ENCODE assay signal across 7 mouse cellular contexts in the genomic region with DNA sequence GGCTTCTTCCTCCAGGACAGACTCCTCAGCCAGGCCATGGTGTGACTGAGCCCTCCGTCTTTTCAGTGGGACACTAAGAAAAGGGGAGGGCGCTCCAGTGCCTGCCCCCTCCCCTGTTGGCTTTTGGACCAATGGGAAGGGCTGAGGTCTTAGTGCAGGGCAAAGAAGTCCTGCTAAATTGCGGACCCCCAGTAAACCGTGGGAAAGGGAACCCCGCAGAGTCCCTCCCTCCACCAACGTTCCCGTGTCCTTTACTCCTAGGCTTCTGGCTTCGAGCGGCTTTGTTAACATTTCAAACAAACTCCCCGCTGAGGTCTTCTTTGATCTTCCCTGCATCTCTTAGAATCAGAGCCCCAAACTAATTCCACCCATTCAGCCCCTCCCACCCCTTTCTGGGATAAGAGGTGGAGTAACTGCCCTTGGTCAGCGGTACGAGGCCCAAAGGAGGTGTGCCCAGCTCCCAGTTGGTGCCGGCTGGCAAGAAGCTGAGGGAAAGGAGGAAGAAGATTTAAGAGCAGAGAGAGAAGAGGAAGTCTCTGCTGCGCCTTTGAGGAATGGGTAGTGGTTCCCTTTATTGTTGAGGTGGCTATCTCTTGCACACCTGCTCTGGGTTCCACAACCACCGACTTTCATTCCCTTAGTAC. TPM values are rescaled to one million over a fixed set of nuclear protein-coding genes. Genes with fewer than 3 reads are reported as not detected.
A peak's percentile ranks its signal among the peaks of the same experiment; 100 is the strongest.
DNase-seq lines count a peak whose midpoint lies in the region; ATAC-seq and TF ChIP-seq lines count a peak whose summit lies in the region.

No protein-coding gene starts in this region.

- TF ChIP-seq POLR2A in kidney, adult 2 months (IDR thresholded peaks at IDR 0.05; ENCODE audit: low read depth, low read length): no peak

- peak; percentile 24; the same call in 1 of the 2 replicates for ATAC-seq in megakaryocyte-erythroid progenitor cell, adult 5-6 weeks (replicated peaks; ENCODE audit: low FRiP score, low TSS enrichment, poor library complexity, severe bottlenecking)

- DNase-seq in R1 (ENCODE audit: low read depth, low spot score): peak; percentile 75
- peak; percentile 71 for DNase-seq in embryo, embryonic 11 days
- peak; percentile 76 for DNase-seq in kidney, adult 2 months
- no peak for DNase-seq in layer of hippocampus, adult 18-20 months (ENCODE audit: low spot score in 2 of 2)
- DNase-seq in left cerebral cortex, postnatal 4 days: no peak
- DNase-seq in thymus, postnatal 4 days: no peak

- peaks cover 25% of the 10 kb centered on the region for H3K4me1 ChIP-seq in kidney, adult 2 months (ENCODE audit: control insufficient read depth, insufficient read depth, low read length)

- H3K27ac ChIP-seq in kidney, adult 2 months (ENCODE audit: insufficient read depth, low read depth, low read length): peak overlapping the region; percentile 94

- no peak for TF ChIP-seq CTCF in kidney, adult 2 months (conservative IDR thresholded peaks at IDR 0.05; ENCODE audit: insufficient read depth, insufficient read length, low read depth, low read length)

- no peaks in the 10 kb centered on the region for H3K36me3 ChIP-seq in kidney, adult 2 months (ENCODE audit: control insufficient read depth, insufficient read depth, low read length)

- no peak overlapping the region for H3K4me3 ChIP-seq in kidney, adult 2 months (ENCODE audit: insufficient read depth, low read depth, low read length)

- H3K27me3 ChIP-seq in kidney, adult 2 months (replicated peaks; ENCODE audit: control insufficient read depth, insufficient read depth, low read length): no peaks in the 10 kb centered on the region

- WGBS in kidney, adult 2 months: 30% methylated on average over 15 of the region's 15 CpGs

- intact Hi-C loops in left cerebral cortex, postnatal 4 days (cut with DNase I): no loop called here

RNA-seq across cellular contexts. Expression of gene C77080, which starts 9.6 kb away (rescaled TPM):
- 39.3 and 45.5 TPM in 2 replicates for polyA plus RNA-seq in kidney, adult 2 months (2012; rRNA removed)
- total RNA-seq in megakaryocyte-erythroid progenitor cell, adult 5-6 weeks (2014; fragmentation: Nextera tagmentation): 0.20 and 0.45 TPM in 2 replicates
- 0.11 TPM in 1 of 2 replicates, not detected in the other for total RNA-seq in megakaryocyte-erythroid progenitor cell, adult 5-6 weeks (2017)
- total RNA-seq in layer of hippocampus, adult 18-20 months (2021): 1 to 10 TPM; 6.4 to 7.5 TPM
- total RNA-seq in left cerebral cortex, postnatal 4 days (2021): 10 to 100 TPM in 1 of 2 experiments, 1 to 10 TPM in 1; 9.7 to 11.7 TPM

RNA-seq across cellular contexts. Expression of gene Sync, which starts 35.8 kb away (rescaled TPM):
- 0.46 and 0.69 TPM in 2 replicates for polyA plus RNA-seq in kidney, adult 2 months (2012; rRNA removed)
- total RNA-seq in megakaryocyte-erythroid progenitor cell, adult 5-6 weeks (2014; fragmentation: Nextera tagmentation): not detected in 2 replicates
- total RNA-seq in megakaryocyte-erythroid progenitor cell, adult 5-6 weeks (2017): not detected in 2 replicates
- under 1 TPM; 0.99 TPM for total RNA-seq in layer of hippocampus, adult 18-20 months (2021)
- 1 to 10 TPM in 1 of 2 experiments, under 1 TPM in 1; 0.58 to 1.6 TPM for total RNA-seq in left cerebral cortex, postnatal 4 days (2021)

Comparison
In these comparisons a context has a peak if more than half of its experiments do, and no peak if none do; other contexts are left out.
1. DNase-seq: peak in R1 (single experiment), embryo, embryonic 11 days (single experiment) and kidney, adult 2 months (single experiment); none in layer of hippocampus, adult 18-20 months (0 of 2), left cerebral cortex, postnatal 4 days (single experiment) and thymus, postnatal 4 days (single experiment).
2. RNA of gene C77080, which starts 9.6 kb away (total RNA-seq): 9.7 to 11.7 TPM in left cerebral cortex, postnatal 4 days and 6.4 to 7.5 TPM in layer of hippocampus, adult 18-20 months; 0.11 to 0.45 TPM in megakaryocyte-erythroid progenitor cell, adult 5-6 weeks; every median in the first group is over 4 times any median in the second.